Mouse (Mus musculus): ENCODE data around the gene 1600002K03Rik. TPM values are rescaled to one million over a fixed set of nuclear protein-coding genes. Genes with fewer than 3 reads are reported as not detected.

The 1600002K03Rik gene
- polyA plus RNA-seq, 1 experiment: 10.9 TPM

DNA sequence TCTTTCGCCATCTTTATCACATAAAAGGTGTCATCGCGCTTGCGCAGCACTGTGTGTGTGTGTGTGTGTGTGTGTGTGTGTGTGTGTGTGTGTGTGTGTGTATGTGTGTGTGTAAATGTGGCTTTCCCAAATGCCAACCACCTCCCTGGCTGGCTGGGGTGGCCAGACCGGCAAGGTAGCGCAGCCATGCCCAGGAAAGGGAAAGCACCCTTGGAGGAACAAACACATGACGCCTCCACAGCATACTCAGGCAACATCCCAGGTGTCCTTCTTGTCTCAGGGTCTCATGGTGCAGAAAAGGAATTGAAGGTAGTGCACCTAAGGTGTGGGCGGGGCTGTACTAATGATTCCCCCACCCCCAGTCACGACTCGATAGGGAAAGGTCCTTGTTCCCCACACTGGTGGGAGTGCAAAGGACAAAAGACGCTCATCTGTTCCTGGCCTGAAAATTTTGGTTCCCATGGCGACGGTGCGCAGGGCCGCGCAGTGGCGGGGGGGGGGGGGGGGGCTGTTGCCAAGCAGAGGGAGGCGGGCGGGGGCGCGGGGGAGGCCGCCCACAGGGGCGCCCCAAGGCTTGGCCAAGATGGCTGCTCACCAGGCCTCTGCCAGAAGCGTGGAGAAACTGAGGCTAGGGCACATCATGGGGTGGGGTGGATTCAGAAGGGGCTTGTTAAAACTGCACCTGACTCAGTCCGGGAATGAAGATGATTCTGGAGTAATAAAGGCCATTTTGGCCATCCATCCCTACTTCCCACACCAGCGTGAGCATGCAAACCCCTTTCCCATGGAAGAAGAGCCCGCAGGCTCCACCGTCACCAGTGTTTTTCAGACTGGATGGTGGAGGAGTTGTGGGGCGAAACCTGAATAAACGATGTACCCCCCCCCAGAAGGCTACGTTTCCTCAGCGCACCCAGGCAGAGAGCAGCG is 34.9 kb upstream of the 1600002K03Rik start:
- no peak overlapping the region for H3K27ac ChIP-seq (replicated peaks; ENCODE audit: low read depth, low read length)
- no peak overlapping the region; the same call in 1 of the 2 replicates for H3K4me3 ChIP-seq (ENCODE audit: insufficient read depth, low read depth, low read length)
- peaks cover 2% of the 10 kb centered on the region; the same call in 1 of the 2 replicates for H3K4me1 ChIP-seq (ENCODE audit: control insufficient read depth, insufficient read depth, insufficient read length, low read length)

GRCm38 (mm10) chr10:80138553-80139438 is 33.9 kb upstream of the 1600002K03Rik start, which contains the start of gene Atp5d:
Atp5d (plus strand) TSS chr10:80138632.
- no peak within 1 kb of the TSS for H3K27ac ChIP-seq (replicated peaks; ENCODE audit: low read depth, low read length)
- H3K4me3 ChIP-seq (ENCODE audit: insufficient read depth, low read depth, low read length): peak within 1 kb of the TSS; percentile 56
- peaks cover 2% of the 10 kb centered on the region; the same call in 1 of the 2 replicates for H3K4me1 ChIP-seq (ENCODE audit: control insufficient read depth, insufficient read depth, insufficient read length, low read length)

GRCm38 (mm10) chr10:80139439-80139775 is 33.3 kb upstream of the 1600002K03Rik start:
- H3K27ac ChIP-seq (replicated peaks; ENCODE audit: low read depth, low read length): no peak overlapping the region
- no peaks in the 10 kb centered on the region; the same call in 1 of the 2 replicates for H3K4me1 ChIP-seq (ENCODE audit: control insufficient read depth, insufficient read depth, insufficient read length, low read length)
- H3K4me3 ChIP-seq (ENCODE audit: insufficient read depth, low read depth, low read length): peak overlapping the region; percentile 56

DNA sequence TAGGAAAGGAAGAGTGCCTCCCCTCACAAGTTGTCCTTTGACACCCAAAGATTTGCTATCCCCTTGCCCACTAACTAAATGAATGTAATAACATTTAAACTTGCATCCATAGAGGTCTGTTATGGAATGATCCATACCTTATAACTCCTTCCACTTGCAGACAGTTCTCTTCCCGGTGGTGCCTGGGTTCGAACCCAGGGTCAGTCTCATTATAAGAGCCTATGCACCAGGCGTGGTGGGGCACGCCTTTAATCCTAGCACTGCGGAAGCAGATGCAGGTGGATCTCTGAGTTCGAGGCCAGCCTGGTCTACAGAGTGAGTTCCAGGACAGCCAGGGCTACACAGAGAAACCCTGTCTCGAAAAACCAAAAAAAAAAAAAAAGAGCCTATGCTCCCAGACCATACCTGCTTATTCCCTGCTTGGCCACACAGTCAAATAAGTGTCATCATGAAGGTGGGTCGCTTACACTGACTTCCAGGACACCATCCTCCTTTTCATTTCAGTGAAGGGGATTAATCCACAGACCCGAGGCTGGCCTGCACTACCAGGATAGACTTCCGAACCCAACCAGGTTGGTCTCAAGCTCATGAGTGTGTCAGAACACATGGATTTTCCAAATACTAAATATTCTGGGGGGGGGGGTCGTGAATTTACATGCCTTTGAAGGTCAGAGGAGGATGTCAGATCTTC is 32.6 kb upstream of the 1600002K03Rik start:
- H3K27ac ChIP-seq (replicated peaks; ENCODE audit: low read depth, low read length): no peak overlapping the region
- H3K4me3 ChIP-seq (ENCODE audit: insufficient read depth, low read depth, low read length): 0 out of 2 replicates have a peak overlapping the region, but pooled peaks have one; percentile 56
- H3K4me1 ChIP-seq (ENCODE audit: control insufficient read depth, insufficient read depth, insufficient read length, low read length): no peaks in the 10 kb centered on the region; the same call in 1 of the 2 replicates

DNA sequence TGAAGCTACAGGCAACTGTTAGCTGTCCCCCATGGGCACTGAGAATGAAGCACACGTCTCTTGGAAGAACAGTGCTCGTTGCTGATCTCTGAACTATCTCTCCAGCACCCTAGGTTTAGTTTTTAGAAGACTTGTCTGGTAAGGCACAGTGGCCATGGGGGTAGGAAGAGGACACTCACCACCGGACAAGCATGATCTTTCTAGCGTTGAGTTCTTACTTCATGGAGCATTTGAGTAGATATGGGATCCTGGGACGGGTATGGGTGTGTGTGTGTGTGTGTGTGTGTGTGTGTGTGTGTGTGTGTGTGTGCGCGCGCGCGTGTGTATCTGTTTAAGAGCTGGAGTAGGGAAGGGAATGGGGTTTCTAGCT is 32.1 kb upstream of the 1600002K03Rik start, which contains the start of gene Cbarp:
Gene Cbarp (minus strand): TSS at position 170 of the 370 bp plus-strand sequence.
- Histone ChIP-seq H3K4me3 (ENCODE audit: insufficient read depth, low read depth, low read length) (peak within 1 kb of the TSS; percentile 56), H3K4me1 (ENCODE audit: control insufficient read depth, insufficient read depth, insufficient read length, low read length) (no peaks in the 10 kb centered on the region; the same call in 1 of the 2 replicates), H3K27ac (replicated peaks; ENCODE audit: low read depth, low read length) (peak within 1 kb of the TSS; percentile 66)

GRCm38 (mm10) chr10:80141243-80141642 is 31.5 kb upstream of the 1600002K03Rik start:
- H3K4me1 ChIP-seq (ENCODE audit: control insufficient read depth, insufficient read depth, insufficient read length, low read length): peaks cover under 1% of the 10 kb centered on the region; the same call in 1 of the 2 replicates

DNA sequence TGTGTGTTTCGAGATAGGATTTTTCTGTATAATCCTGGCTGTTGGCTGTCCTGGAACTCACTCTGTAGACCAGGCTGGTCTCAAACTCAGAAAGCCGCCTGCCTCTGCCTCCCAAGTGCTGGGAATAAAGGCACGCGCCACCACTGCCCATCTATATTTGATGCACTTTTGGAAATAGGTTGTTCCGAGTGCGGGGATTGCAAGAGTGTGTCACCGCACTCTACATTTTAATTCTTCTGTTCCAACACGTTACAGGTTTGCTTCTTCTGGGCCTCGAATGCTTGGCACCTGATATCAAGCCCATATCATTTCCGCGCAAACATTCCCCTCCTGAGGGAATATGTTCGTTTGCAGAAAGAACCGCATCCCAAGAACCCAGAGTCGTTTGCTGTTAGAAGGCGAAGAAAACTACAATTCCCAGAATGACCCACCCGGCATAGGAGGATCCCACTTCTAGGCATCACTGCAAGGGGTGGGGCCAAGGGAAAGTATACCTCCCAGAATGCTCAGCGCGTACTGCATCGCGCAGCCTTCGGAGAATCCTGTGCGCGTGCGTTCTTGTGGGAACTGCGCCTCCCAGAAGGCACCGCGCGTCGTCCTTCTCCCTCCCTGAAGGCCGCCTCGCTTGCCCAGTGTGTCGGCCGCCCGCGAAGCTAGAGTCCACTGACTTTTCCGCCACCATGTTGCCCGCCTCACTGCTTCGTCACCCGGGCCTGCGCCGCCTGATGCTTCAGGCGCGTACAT is 30.8 kb upstream of the 1600002K03Rik start:
- Histone ChIP-seq H3K4me1 (ENCODE audit: control insufficient read depth, insufficient read depth, insufficient read length, low read length) (peaks cover 5% of the 10 kb centered on the region; the same call in 1 of the 2 replicates), H3K27ac (replicated peaks; ENCODE audit: low read depth, low read length) (peak overlapping the region; percentile 93), H3K4me3 (ENCODE audit: insufficient read depth, low read depth, low read length) (peak overlapping the region; percentile 79)

More at GRCm38 (mm10) chr10:80141243-80141642, 31.5 kb upstream of the 1600002K03Rik start:
- Histone ChIP-seq H3K27ac (replicated peaks; ENCODE audit: low read depth, low read length) (peak overlapping the region; percentile 66), H3K4me3 (ENCODE audit: insufficient read depth, low read depth, low read length) (peak overlapping the region; percentile 52)

- Histone ChIP-seq H3K4me3 (ENCODE audit: insufficient read depth, low read depth, low read length) (peak overlapping the region; percentile 79), H3K27ac (replicated peaks; ENCODE audit: low read depth, low read length) (peak overlapping the region; percentile 93), H3K4me1 (ENCODE audit: control insufficient read depth, insufficient read depth, insufficient read length, low read length) (peaks cover 5% of the 10 kb centered on the region; the same call in 1 of the 2 replicates)
Observed at GRCm38 (mm10) chr10:80142530-80142925, 30.2 kb upstream of the 1600002K03Rik start.

- Histone ChIP-seq H3K27ac (replicated peaks; ENCODE audit: low read depth, low read length) (no peak overlapping the region), H3K4me1 (ENCODE audit: control insufficient read depth, insufficient read depth, insufficient read length, low read length) (peaks cover 5% of the 10 kb centered on the region; the same call in 1 of the 2 replicates), H3K4me3 (ENCODE audit: insufficient read depth, low read depth, low read length) (peak overlapping the region; percentile 1; the same call in 1 of the 2 replicates)
Observed at GRCm38 (mm10) chr10:80143664-80144063, 29.1 kb upstream of the 1600002K03Rik start.

GRCm38 (mm10) chr10:80144159-80144558 is 28.6 kb upstream of the 1600002K03Rik start:
- H3K4me1 ChIP-seq (ENCODE audit: control insufficient read depth, insufficient read depth, insufficient read length, low read length): peaks cover 5% of the 10 kb centered on the region; the same call in 1 of the 2 replicates
- H3K4me3 ChIP-seq (ENCODE audit: insufficient read depth, low read depth, low read length): no peak overlapping the region

DNA sequence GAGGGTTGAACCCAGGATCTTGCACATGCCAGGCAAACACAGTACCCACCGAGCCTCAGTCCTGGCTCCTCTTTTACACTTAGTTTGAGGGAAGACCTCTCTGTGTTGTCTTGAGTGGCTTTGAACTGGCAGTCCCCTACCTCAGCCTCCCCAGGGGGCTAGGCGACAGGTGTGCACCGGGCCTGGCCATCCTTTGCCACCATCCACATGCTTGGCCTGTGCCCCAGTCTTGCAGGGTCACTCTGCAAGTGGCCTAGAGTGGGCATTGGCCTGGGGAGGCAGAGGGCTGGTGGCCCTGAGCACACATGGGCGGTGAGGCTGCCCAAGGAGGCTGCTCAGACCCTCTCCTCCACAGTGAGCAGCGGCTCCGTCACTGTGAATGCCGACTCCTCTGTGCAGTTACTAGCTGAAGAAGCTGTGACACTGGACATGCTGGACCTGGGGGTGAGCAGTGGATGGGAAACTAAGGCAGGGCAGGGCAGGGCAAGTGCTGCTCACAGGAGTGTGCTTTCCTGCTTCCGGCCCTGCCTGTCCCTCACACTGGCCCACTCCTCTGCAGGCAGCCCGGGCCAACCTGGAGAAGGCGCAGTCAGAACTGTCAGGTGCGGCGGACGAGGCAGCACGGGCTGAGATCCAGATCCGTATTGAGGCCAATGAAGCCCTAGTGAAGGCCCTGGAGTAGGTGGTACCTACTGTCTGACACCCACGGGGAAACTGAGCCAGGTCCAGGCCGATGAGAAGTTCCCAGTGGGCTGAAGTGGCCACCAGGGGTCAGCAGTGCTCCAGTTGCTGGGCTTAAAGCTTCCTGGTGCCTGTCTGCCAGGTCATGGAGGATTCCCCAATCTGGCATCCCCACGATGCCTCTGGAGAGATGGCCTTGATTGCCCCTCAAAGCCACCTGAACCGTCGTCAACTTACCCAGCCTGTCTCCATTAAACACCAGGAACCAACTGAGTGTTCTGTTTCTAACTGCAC is 27.6 kb upstream of the 1600002K03Rik start:
- H3K27ac ChIP-seq (replicated peaks; ENCODE audit: low read depth, low read length): no peak overlapping the region; the same call in 1 of the 2 replicates
- peaks cover 5% of the 10 kb centered on the region; the same call in 1 of the 2 replicates for H3K4me1 ChIP-seq (ENCODE audit: control insufficient read depth, insufficient read depth, insufficient read length, low read length)
- H3K4me3 ChIP-seq (ENCODE audit: insufficient read depth, low read depth, low read length): no peak overlapping the region

More at GRCm38 (mm10) chr10:80144159-80144558, 28.6 kb upstream of the 1600002K03Rik start:
- H3K27ac ChIP-seq (replicated peaks; ENCODE audit: low read depth, low read length): no peak overlapping the region

DNA sequence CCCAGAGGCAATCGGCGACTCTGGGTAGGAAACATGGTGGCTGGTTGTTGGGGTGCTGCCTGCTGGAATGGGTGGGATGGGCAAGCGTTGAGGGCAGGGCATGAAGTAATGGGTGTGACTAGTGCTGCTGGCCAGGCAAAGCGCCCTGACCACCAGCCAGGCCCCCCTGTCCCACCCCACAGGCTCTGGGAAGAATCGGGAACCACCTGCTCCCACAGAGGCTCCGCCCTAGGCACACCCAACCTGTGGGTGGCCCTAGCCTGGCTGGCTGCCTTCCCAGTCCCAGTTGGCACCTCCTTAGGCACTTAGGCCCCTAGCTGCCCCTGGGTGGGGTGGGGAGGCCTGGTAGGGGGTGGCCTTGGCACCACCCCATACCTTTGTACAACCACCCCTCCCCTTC is 26.8 kb upstream of the 1600002K03Rik start:
- H3K4me1 ChIP-seq (ENCODE audit: control insufficient read depth, insufficient read depth, insufficient read length, low read length): peaks cover 5% of the 10 kb centered on the region; the same call in 1 of the 2 replicates
- no peak overlapping the region for H3K4me3 ChIP-seq (ENCODE audit: insufficient read depth, low read depth, low read length)
- H3K27ac ChIP-seq (replicated peaks; ENCODE audit: low read depth, low read length): no peak overlapping the region; the same call in 1 of the 2 replicates

Data from brown adipose tissue, adult 24 weeks (tissue).